Mouse (Mus musculus): ENCODE data around the gene Ctse.
"Not testable (repeated sequence)": the region's sequence is repeated elsewhere in the genome, so short reads cannot be mapped to it uniquely, and the experiment has no call there.

The Ctse gene

GRCm38 (mm10) chr1:131637791-131638540, at the start of gene Ctse:
Gene Ctse (plus strand): TSS chr1:131638306.
- no peak for DNase-seq

DNA sequence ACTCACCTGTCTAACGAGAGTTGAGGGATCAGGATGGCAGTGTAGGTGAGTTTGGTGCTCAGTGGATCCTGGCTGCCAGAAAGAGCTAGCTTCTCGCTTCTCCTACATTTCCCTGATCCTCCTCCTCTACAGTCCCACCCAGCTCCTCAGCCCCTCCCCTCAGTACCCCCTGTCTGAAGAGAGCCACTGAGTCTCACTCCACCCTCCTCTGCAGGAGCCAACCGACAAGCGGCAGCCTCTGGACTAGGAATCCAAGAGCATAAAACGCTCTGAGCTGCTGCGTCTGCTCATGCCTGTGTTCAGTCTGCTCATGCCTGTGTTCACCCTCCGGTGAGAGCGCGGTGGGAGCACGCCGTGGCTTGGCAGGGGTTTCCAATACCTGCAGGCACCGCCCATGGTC, 39.2 kb upstream of the Ctse start, which contains the start of gene Avpr1b:
Gene Avpr1b (plus strand): TSS at position 335 of the 400 bp plus-strand sequence.
- no peak for DNase-seq

DNA sequence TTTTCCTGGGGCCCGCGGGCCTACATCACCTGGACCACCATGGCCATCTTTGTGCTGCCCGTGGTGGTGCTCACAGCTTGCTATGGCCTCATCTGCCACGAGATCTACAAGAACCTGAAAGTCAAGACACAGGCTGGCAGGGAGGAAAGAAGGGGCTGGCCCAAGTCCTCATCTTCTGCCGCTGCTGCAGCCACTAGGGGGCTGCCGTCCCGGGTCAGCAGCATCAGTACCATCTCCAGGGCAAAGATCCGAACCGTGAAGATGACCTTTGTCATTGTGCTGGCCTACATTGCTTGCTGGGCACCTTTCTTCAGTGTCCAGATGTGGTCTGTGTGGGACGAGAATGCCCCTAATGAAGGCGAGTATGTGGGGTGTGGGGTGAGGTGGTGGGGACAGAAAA, 37.8 kb upstream of the Ctse start:
- DNase-seq: no peak

- no peak for DNase-seq
These were observed 31.4 kb upstream of the Ctse start for GRCm38 (mm10) chr1:131606719-131607118.

DNA sequence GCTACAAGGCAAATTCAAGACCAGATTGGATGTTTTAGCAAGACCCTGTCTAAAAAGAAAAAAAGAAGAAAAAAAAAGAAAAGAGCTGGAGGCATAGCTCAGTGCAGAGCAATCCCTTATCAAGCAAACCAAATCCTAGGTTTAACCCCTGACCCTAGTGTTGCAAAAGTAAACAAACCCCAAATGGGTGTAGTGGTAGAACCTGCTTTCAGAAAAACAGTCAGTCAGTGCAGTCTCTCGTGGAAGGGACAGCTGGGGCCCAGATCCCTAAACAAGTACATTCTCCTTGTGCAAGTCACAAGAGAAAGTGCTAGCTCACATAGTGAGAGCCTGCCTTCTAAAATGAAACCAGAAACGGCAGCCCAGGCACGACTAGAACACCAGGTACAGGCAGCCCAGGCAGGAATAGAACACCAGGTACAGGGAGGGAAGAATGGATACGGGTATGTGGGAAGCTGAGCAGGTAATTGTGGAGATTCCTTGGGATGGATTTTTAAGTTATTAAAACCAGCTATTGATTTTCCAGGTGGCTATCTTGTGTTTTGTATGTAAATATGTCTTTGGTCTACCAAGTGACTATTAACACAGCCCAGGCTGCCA, 25.4 kb upstream of the Ctse start:
- peak; percentile 13 for DNase-seq

DNA sequence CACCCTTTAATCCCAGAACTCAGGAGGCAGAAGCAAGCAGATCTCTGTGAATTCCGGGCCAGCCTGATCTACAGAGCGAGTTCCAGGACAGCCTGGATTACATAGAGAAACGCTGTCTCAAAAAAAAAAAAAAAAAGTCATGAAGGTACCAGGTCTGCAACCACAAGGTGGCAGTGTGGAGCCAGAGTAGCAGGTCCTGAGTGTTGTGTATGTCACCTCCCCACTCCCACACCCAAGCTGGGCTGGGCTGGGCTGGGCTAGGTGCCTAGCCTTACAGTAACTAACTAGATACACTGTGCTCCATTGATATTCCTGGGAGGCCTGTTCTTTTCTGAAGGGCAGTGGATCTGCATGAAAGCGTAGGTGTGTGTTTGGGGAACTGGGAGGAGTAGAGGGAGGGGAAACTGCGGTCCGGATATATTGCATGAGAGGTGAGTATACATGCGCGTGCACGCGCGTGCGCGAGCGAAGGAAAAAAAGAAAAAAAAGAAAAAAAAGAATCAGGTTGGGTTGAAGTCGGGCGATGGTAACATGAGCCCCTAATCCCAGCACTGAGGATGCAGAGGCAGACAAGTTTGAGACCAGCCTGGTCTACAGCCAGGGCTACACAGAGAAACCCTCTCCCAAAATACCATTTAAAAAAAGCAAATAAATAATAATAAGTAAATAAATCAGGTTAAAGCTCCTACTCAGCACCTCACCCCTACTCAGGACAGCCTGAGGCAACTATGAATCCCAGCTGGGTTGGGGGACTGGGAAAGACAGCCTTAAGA, 24.6 kb upstream of the Ctse start:
- DNase-seq: peak; percentile 73

DNA sequence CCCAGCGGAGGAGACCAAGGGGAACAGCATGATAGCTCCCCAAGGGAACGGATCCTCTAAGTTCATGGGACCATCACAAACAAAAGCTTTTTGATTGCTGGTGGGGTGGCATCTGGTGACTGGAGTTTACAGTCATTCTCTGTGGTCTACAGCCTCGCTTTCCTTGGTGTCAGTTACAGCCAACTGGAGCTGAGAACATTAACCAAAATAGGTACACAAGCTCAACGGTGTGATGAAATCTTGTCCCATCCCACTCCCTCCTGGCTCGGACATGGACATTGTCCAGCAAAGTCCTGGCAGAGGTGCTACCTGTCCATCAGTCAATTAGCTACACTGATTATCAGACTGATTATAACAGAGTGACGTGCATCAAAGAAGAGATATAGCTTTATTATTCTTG, 23.5 kb upstream of the Ctse start:
- no peak for DNase-seq

DNA sequence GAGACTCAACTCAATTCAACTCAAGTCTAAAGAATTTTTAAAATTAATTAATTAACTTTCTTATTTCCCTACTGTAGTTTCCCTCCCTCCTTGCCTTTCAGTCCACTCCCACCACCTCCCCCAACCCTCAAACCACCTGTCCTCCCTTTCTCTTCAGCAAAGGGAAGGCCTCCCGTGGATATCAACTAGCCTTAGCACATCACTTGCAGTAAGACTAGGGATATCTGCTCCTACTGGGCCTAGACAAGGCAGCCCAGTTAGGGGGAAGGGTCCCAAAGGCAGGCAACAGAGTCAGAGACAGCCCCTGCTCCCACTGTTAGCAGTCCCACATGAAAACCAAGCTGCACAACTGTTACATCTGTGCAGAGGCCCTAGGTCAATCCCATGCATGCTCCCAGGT, 22.0 kb upstream of the Ctse start:
- DNase-seq: no peak

DNA sequence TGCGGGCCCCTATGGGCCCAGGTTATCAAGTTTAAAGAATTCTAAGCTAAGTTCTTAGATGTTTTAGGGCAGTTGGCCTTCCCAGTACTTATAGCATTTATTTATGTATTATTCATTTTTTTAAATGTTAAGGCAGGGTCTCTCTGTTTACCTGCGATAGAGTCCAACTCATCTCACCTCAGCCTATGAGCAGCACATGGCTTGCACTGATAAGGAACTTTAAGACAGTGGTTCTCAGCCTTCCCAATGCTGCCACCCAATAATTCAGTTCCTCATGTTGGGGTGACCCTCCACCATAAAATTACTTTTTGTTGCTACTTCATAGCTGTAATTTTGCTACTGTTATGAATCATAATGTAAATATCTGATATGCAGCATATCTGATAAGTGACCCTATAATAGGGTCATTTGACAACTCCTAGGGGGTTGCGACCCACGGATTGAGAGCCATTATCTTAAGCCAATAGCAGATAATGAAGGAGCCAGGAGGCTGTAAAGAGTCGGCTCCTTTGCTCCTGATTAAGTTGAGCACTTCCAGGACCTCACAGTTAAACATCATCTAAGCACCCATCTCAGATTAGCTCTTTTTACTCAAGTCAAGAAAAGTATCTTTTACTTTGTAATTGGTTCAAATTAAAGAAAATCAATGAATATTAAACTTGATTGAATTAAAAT, 21.4 kb upstream of the Ctse start:
- DNase-seq: no peak

- DNase-seq: no peak
These were observed 19.5 kb upstream of the Ctse start for GRCm38 (mm10) chr1:131618576-131618975.

DNA sequence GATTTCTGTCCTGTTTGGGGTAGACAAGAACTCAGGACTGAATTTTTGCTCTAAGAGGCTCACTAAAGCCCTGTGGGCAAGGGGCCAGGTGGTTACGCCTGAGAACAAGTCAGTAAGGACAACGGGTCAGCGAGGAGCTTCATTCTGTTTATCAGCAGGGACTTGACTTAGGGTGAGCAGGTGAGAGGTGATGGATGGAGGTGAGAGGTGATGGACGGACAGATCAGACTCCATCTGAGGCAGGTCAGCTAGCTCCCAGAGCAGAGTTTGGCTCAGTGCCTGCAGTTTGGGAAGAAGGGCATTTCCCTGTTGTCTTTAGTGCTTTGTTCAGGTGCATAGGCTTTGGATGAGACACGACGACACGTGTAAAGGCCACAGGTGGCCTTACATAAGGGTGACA, 18.8 kb upstream of the Ctse start:
- DNase-seq: no peak

DNA sequence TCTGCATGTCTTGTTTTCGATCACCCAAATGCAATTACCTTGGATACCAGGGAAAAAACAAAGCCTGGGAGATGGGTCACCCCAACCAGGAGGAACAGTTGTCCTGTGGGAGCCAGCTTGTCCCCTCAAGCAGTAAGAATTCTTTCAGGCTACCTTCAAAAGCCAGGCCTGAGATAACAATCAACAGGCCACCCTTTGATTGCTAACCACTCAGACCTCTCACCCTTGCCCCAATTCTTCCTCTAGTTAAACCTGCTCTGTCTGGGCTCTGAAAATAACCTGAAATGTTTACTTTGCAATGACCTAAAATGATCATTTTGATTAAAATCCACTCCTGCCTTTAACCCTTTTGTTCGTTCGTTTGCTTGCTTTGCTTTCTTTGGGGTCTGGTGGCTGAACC, 14.5 kb upstream of the Ctse start:
- DNase-seq: no peak

DNA sequence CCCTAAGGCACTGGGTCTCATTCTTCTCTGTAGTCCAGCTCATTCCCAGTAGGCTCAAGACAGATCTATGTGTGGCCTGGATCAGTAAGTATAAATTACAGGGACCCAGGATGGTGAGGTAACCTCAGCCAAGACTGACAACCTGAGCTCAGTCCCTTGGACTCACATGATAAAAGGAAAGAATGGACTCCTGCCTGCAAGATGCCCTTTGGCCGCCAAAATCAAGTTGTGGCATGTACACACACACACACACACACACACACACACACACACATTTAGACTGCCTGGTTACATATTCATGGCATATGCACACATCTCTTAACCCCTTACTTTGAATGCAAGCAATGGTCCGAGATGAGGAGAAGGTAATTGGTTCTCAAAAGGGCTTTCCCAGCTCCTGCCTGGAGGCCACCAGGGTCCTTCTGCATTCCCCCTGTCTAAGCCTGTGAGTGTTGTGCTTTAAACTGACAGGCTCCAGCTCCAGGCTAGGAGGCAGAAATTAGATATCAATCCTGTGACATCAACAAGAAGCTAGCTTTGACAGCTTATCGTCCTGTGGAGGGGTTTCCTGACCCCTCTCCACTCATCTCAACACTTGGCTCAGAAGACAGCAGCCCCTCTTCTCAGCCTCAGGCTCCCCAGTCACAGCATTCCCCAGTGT, 13.8 kb upstream of the Ctse start:
- DNase-seq: no peak

DNA sequence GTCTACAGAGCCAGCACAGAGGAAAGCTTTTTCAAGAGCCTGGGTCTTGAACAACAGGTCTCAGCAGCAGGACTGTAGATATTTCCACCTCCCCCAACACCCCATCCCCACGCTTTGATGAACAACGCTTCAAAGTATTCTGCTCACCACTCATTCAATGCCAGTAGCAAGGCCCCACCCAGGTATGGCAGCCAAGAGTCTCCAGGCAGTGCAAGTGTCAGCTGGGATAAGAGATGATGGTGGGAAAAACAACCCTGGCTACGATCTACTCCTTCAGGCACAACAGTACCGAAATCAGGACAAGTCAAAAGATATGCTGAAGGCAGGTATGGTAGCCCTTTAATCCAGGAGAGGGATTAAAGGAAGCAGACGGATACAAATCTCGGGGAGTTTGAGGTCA, 11.9 kb upstream of the Ctse start:
- no peak for DNase-seq

DNA sequence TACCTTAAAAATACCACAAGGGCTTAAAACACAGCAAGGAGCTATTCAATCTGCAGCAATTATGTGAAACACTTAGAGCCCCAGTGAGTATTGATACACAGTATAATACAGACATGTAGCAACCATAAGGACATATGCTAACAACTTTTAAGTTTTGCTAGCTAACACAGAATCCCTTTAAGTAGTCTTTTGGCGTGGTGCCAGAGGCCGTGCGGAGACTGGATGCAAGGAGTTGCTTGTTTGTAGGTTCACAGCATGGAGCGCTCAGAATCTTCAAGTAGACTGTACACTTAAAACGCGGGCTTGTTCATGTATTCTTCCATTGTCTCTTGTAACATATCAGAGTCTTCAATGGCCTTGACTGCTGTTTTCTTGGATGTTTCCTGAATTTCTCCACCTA, 5.9 kb upstream of the Ctse start:
- DNase-seq: not testable (repeated sequence)

DNA sequence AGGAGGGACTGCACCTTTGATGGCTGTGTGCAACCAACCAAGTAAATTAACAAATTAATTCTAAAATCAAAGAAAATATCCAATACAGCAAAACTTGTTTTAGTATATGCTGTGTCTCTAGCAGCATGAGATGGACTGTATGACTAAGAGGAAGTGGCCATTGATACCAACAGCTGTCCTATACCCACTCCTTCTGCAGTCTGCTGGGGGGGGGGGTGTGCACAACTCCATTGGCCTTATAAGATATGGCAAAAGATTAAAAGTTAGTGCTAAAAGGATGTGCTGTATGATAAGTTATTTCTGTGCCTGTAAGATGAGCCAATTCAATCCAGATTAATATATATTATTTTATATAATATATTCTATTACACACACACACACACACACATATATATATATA, 3.6 kb upstream of the Ctse start:
- DNase-seq: no peak

DNA sequence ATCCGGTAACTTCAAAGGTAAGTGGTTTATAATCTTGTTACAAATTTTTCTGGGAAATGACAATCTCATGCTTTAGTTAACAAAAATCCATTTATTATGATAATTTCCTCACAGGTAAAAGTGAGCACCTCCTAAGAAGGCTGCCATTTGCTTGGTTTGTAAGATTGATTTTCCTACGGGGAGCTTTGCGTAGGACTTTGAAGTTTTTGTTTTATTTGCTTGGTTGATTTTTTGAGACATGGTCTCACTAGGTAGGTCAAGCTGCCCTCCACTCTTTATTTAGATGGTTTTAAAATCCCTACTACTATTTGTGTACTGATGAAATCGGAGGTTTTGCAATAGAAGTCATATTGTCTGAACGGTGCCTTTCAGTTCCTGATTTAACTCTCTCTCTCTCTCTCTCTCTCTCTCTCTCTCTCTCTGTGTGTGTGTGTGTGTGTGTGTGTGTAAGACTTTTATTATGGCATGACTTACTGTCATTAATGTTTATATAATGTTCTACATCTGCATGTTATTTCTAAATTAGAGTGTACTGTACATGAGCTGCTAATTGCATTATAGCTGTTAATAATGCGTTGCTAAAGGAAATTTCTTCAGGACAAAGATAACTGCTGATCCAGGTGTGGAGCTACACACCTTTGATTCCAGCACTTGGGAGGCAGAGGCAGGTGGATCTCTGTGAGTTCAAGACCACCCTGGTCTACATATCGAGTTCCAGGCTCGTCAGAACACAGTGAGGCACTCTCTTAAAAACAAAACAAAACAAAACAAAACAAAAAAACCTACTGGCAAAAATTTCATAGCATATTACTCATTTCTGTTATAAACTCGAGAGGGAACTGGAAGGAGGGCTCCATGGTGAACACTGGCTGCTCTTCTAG, 675 bp downstream of the Ctse start:
- no peak for DNase-seq

DNA sequence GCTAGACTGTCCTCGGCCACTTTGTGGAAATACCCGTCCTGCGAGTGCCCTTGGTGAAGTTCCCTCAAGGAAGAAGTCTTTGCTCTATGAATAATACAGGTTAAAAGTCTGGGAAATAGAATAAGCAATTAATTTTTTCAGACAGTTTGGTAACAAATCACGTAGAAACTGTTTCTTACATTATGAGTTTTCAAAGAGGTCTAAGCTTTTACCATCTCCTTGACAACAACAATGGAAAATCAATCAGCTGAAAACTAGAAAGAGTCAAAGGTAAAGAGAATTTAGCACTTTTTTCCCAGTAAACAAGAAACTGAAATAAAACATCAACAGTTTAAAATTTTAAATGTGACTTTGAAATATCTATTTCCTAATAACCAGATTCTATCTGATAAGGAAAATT, 2.0 kb downstream of the Ctse start:
- DNase-seq: no peak

GRCm38 (mm10) chr1:131641565-131641964, 3.5 kb downstream of the Ctse start:
- DNase-seq: no peak

GRCm38 (mm10) chr1:131642251-131642650, 4.1 kb downstream of the Ctse start:
- no peak for DNase-seq

DNA sequence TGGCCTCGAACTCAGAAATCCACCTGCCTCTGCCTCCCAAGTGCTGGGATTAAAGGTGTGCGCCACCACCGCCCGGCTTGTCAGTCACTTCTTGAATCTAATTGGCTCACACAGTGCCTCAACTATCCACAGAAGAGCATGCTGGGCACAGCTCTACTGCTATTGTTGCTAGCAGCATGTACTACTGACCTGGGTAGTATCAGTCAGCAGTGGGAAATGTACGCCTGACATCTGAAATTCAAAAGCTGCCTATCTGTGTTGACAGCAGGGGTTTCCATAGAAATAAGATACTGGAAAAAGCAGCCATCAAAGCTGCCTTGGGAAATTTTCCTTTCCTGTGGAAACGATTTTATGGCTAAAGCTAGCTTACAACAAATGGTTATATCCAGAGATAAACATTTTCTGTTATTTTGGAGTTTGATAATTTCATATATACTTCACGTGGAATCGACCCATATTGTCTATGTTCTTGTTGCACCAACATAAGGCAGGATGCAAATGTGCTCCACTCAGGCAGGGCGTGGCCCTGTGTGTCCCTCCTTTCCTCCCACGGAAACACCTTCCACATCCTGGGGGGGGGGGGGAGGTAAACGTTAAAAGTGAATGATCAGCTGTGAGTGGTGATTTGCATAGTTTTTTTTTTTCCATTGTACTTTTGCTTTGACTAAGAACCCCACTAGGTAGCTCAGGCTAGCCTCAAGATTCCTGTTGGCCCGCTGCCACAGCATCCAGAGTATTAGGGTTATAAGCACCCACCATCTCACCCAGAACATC, 14.8 kb downstream of the Ctse start:
- DNase-seq: no peak
